Mouse (Mus musculus) macrophage (primary cell): ENCODE data around the gene Ces2a. TPM values are rescaled to one million over a fixed set of nuclear protein-coding genes. Genes with fewer than 3 reads are reported as not detected.

Experiments
- H3K27ac ChIP-seq: fragments of 350-480 bp; formaldehyde crosslinking; 2 replicates; pipeline ENCODE4 v1.9.0; 2021
- H3K36me3 ChIP-seq: fragments of 350-480 bp; formaldehyde crosslinking; 2 replicates; pipeline ENCODE4 v1.9.0; 2021; ENCODE audit errors: inconsistent target
- H3K4me3 ChIP-seq: fragments of 350-480 bp; formaldehyde crosslinking; 2 replicates; pipeline ENCODE4 v1.9.0; 2021; ENCODE audit errors: inconsistent target
- H3K79me2 ChIP-seq: fragments of 350-480 bp; formaldehyde crosslinking; 2 replicates; pipeline ENCODE4 v1.9.0; 2021; ENCODE audit errors: inconsistent target
- WGBS: methylation state at CpG from one replicate; pipeline ENCODE4 v1.1.7; 2026; ENCODE audit warnings: inconsistent platforms; ENCODE audit not compliant: missing documents; 5-methylcytosine and 5-hydroxymethylcytosine counted together
- polyA plus RNA-seq: library from polyadenylated mRNA; stranded (reverse); fragments of 250-400 nt; gene quantifications from 3 replicates; pipeline ENCODE4 v1.2.4, GENCODE M21; 2018; ENCODE audit warnings: inconsistent platforms

The Ces2a gene
- polyA plus RNA-seq, 1 experiment from 2014 or later: not detected

DNA sequence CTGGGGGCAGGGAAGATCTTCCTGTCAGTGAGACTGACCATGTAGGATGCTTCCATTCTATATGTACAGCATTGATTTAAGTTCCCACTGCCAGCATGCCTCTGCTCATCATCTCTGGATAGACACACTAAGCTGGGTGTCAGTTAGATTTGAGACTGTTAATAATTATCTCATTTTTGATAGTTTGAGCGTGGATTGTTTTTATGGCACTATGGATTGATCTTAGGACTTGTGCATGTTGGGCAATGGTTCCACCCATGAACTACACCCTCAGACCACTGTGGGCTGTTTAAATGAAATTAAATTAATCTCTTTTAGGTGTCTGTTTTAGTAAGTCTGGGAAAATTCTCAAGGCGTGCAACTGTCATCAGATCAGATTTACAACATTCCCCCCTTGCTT is 55.1 kb downstream of the Ces2a start:
- H3K36me3 ChIP-seq: no peaks in the 10 kb centered on the region
- WGBS: 96% methylated on average over 2 of the region's 2 CpGs
- H3K79me2 ChIP-seq: no peaks in the 10 kb centered on the region
- H3K27ac ChIP-seq: no peak overlapping the region
- no peak overlapping the region for H3K4me3 ChIP-seq

- 40% methylated on average over 3 of the region's 3 CpGs for WGBS
- H3K4me3 ChIP-seq: no peak overlapping the region
- H3K79me2 ChIP-seq: no peaks in the 10 kb centered on the region
Observed at GRCm38 (mm10) chr8:104789886-104790680, 56.3 kb downstream of the Ces2a start.

More at GRCm38 (mm10) chr8:104789886-104790680, 56.3 kb downstream of the Ces2a start:
- H3K36me3 ChIP-seq: no peaks in the 10 kb centered on the region
- H3K27ac ChIP-seq: no peak overlapping the region

Other genes starting within 250 kb of the Ces2a start
- gene Terb1, start 224.1 kb upstream of the Ces2a start, polyA plus RNA-seq: not detected in 3 replicates
- gene Nae1, start 199.4 kb upstream of the Ces2a start, polyA plus RNA-seq: 28.5 to 70.6 TPM (median 35.2 TPM) in 3 replicates
- gene Car7, start 199.3 kb upstream of the Ces2a start, polyA plus RNA-seq: 0.32 to 0.81 TPM (median 0.33 TPM) in 3 replicates
- gene Pdp2, start 142.6 kb upstream of the Ces2a start, polyA plus RNA-seq: 6.1 to 8.6 TPM (median 6.2 TPM) in 3 replicates
- not detected in 3 replicates for gene Cdh16, start 109.6 kb upstream of the Ces2a start, polyA plus RNA-seq
- 2.3 to 7.2 TPM (median 2.7 TPM) in 3 replicates for gene Rrad, start 102.7 kb upstream of the Ces2a start, polyA plus RNA-seq
- gene Ciao2b, start 92.0 kb upstream of the Ces2a start, polyA plus RNA-seq: 33.8 to 37.1 TPM (median 34.4 TPM) in 3 replicates
- not detected in 3 replicates for gene Ces2b, start 97.6 kb downstream of the Ces2a start, polyA plus RNA-seq
- not detected in 3 replicates for gene Ces2c, start 113.1 kb downstream of the Ces2a start, polyA plus RNA-seq
- not detected in 3 replicates for gene Ces2e, start 192.3 kb downstream of the Ces2a start, polyA plus RNA-seq
- not detected in 3 replicates for gene Ces2f, start 213.4 kb downstream of the Ces2a start, polyA plus RNA-seq
- not detected in 3 replicates for gene Ces2g, start 227.7 kb downstream of the Ces2a start, polyA plus RNA-seq